Comparison of ENCODE assay signal across 12 mouse cellular contexts in genomic region chr3:149247626-149247987, GRCm38 (mm10).
A peak's percentile ranks its signal among the peaks of the same experiment; 100 is the strongest.
DNase-seq lines count a peak whose midpoint lies in the region; ATAC-seq and TF ChIP-seq lines count a peak whose summit lies in the region.
"Had no signal": no experiment of that assay in that cellular context is flagged by ENCODE, and none has a peak within 500 bp of the region (broad histone marks: within the 10 kb centered on the region; RNA-seq: fewer than 3 reads in every experiment).

No protein-coding gene starts in this region.

- peaks cover 5% of the 10 kb centered on the region; the same call in 1 of the 2 replicates for H3K27me3 ChIP-seq in limb, embryonic 12.5 days
- H3K27me3 ChIP-seq in limb, embryonic 10.5 days (ENCODE audit: low read depth, poor library complexity, severe bottlenecking), result 0 out of 2 replicates have a peak, but pooled peaks cover 6% of the 10 kb centered on the region
- H3K27me3 ChIP-seq in forebrain, embryonic 12.5 days, result peaks cover 27% of the 10 kb centered on the region
- no peaks in the 10 kb centered on the region for H3K27me3 ChIP-seq in forebrain, embryonic 16.5 days (replicated peaks; ENCODE audit: control insufficient read depth, insufficient read depth, low read length)
- no peaks in the 10 kb centered on the region for H3K27me3 ChIP-seq in midbrain, postnatal 0 days (ENCODE audit: insufficient read depth, low read length)
- H3K27me3 ChIP-seq: heart, embryonic 12.5 days had no signal

- H3K4me2 ChIP-seq in limb, embryonic 12.5 days, result 0 out of 2 replicates have a peak overlapping the region, but pooled peaks have one; percentile 9
- H3K4me2 ChIP-seq in forebrain, embryonic 12.5 days, result no peak overlapping the region
- H3K4me2 ChIP-seq in forebrain, embryonic 16.5 days (ENCODE audit: low read length), result peak overlapping the region; percentile 40
- H3K4me2 ChIP-seq in midbrain, postnatal 0 days (ENCODE audit: low read depth, low read length, poor library complexity, severe bottlenecking), result 0 out of 2 replicates have a peak overlapping the region, but pooled peaks have one; percentile 1
- H3K4me2 ChIP-seq: heart, embryonic 12.5 days had no signal

- no peak overlapping the region for H3K9ac ChIP-seq in limb, embryonic 12.5 days (replicated peaks)
- no peak overlapping the region for H3K9ac ChIP-seq in forebrain, embryonic 12.5 days
- no peak overlapping the region for H3K9ac ChIP-seq in forebrain, embryonic 16.5 days (replicated peaks; ENCODE audit: low read depth, low read length)
- H3K9ac ChIP-seq in midbrain, postnatal 0 days (replicated peaks; ENCODE audit: low read length, poor library complexity, severe bottlenecking), result no peak overlapping the region
- H3K9ac ChIP-seq: heart, embryonic 12.5 days had no signal

- H3K36me3 ChIP-seq in limb, embryonic 12.5 days, result no peaks in the 10 kb centered on the region
- H3K36me3 ChIP-seq in limb, embryonic 10.5 days, result no peaks in the 10 kb centered on the region
- no peaks in the 10 kb centered on the region for H3K36me3 ChIP-seq in forebrain, embryonic 12.5 days (replicated peaks)
- no peaks in the 10 kb centered on the region for H3K36me3 ChIP-seq in forebrain, embryonic 16.5 days (ENCODE audit: control insufficient read depth, insufficient read depth)
- no peaks in the 10 kb centered on the region for H3K36me3 ChIP-seq in midbrain, postnatal 0 days (ENCODE audit: insufficient read depth, low read length)
- H3K36me3 ChIP-seq: G1E; heart, embryonic 12.5 days had no signal

- no peak for TF ChIP-seq CTCF in midbrain, postnatal 0 days (IDR thresholded peaks at IDR 0.05)

- ATAC-seq in limb, embryonic 12.5 days (ENCODE audit: insufficient number of reproducible peaks, insufficient read depth, low FRiP score, low TSS enrichment, low read depth), result no peak
- ATAC-seq in forebrain, embryonic 12.5 days (ENCODE audit: low FRiP score), result peak; percentile 61; the same call in 1 of the 2 replicates
- peak; percentile 74 for ATAC-seq in forebrain, embryonic 16.5 days
- no peak for ATAC-seq in midbrain, postnatal 0 days (ENCODE audit: low FRiP score)
- ATAC-seq in megakaryocyte, adult 5-6 weeks (ENCODE audit: poor library complexity, severe bottlenecking), result no peak

- WGBS in limb, embryonic 12.5 days, result 69% methylated on average over 6 of the region's 6 CpGs
- WGBS in limb, embryonic 10.5 days, result 82% methylated on average over 6 of the region's 6 CpGs
- 42% methylated on average over 6 of the region's 6 CpGs for WGBS in forebrain, embryonic 12.5 days
- WGBS in forebrain, embryonic 16.5 days, result 29% methylated on average over 6 of the region's 6 CpGs
- whole genome bisulfite sequencing in midbrain, postnatal 0 days, result 62% methylated on average over 6 of the region's 6 CpGs

- no peak overlapping the region for H3K27ac ChIP-seq in limb, embryonic 12.5 days
- no peak overlapping the region for H3K27ac ChIP-seq in limb, embryonic 10.5 days
- no peak overlapping the region for H3K27ac ChIP-seq in forebrain, embryonic 12.5 days
- H3K27ac ChIP-seq in forebrain, embryonic 16.5 days (ENCODE audit: low read length), result peak overlapping the region; percentile 61
- no peak overlapping the region for H3K27ac ChIP-seq in midbrain, postnatal 0 days (ENCODE audit: low read depth, low read length)

- H3K4me1 ChIP-seq in limb, embryonic 12.5 days (replicated peaks), result peaks cover 18% of the 10 kb centered on the region
- H3K4me1 ChIP-seq in limb, embryonic 10.5 days, result peaks cover 13% of the 10 kb centered on the region
- H3K4me1 ChIP-seq in forebrain, embryonic 12.5 days, result peaks cover 23% of the 10 kb centered on the region
- peaks cover 7% of the 10 kb centered on the region for H3K4me1 ChIP-seq in forebrain, embryonic 16.5 days (replicated peaks; ENCODE audit: control insufficient read depth, insufficient read depth, low read length)
- H3K4me1 ChIP-seq in midbrain, postnatal 0 days (ENCODE audit: insufficient read depth, low read length), result no peaks in the 10 kb centered on the region
- H3K4me1 ChIP-seq: heart, embryonic 12.5 days had no signal

- DNase-seq in limb, embryonic 10.5 days (ENCODE audit: low spot score), result no peak
- DNase-seq in midbrain, postnatal 0 days (ENCODE audit: low spot score), result no peak
- DNase-seq in embryo, embryonic 9.5 days (ENCODE audit: extremely low spot score), result no peak
- DNase-seq: cerebellum, postnatal 25 days; kidney, adult 2 months; thymus, adult 18-20 months had no signal

- no peaks in the 10 kb centered on the region for H3K9me3 ChIP-seq in limb, embryonic 12.5 days
- H3K9me3 ChIP-seq in limb, embryonic 10.5 days (replicated peaks), result no peaks in the 10 kb centered on the region
- H3K9me3 ChIP-seq in forebrain, embryonic 12.5 days, result no peaks in the 10 kb centered on the region
- H3K9me3 ChIP-seq in forebrain, embryonic 16.5 days (ENCODE audit: control insufficient read depth, low read length), result no peaks in the 10 kb centered on the region
- no peaks in the 10 kb centered on the region for H3K9me3 ChIP-seq in midbrain, postnatal 0 days (ENCODE audit: low read length)
- H3K9me3 ChIP-seq: heart, embryonic 12.5 days had no signal

- no peak overlapping the region for H3K4me3 ChIP-seq in limb, embryonic 12.5 days (replicated peaks)
- no peak overlapping the region for H3K4me3 ChIP-seq in limb, embryonic 10.5 days
- no peak overlapping the region for H3K4me3 ChIP-seq in forebrain, embryonic 12.5 days (replicated peaks)
- peak overlapping the region; percentile 19 for H3K4me3 ChIP-seq in forebrain, embryonic 16.5 days (replicated peaks; ENCODE audit: low read length)
- H3K4me3 ChIP-seq in midbrain, postnatal 0 days (ENCODE audit: low read depth, low read length), result no peak overlapping the region
- H3K4me3 ChIP-seq: heart, embryonic 12.5 days had no signal

Comparison
In these comparisons a context has a peak if more than half of its experiments do, and no peak if none do; other contexts are left out.
1. ATAC-seq: peak in forebrain, embryonic 12.5 days (single experiment) and forebrain, embryonic 16.5 days (single experiment); none in limb, embryonic 12.5 days (single experiment), midbrain, postnatal 0 days (single experiment) and megakaryocyte, adult 5-6 weeks (single experiment).